Mouse (Mus musculus) layer of hippocampus, adult 2 months (tissue): ENCODE data around the gene Cela3b. TPM values are rescaled to one million over a fixed set of nuclear protein-coding genes. Genes with fewer than 3 reads are reported as not detected.

Experiments
- DNase-seq, 2 experiments: peaks; one replicate each; pipeline ENCODE4 v3.0.0; 2022; ENCODE audit warnings: low spot score in 2 of 2
- H3K27ac ChIP-seq: fragments of 200-600 bp; 2 replicates; pipeline ENCODE4 v1.8.1; 2022
- H3K4me3 ChIP-seq: fragments of 200-600 bp; 2 replicates; pipeline ENCODE4 v1.8.1; 2022; ENCODE audit warnings: mild to moderate bottlenecking
- CTCF ChIP-seq: fragments of 200-600 bp; conservative IDR thresholded peaks from 2 replicates; pipeline ENCODE4 v1.8.1; 2022; ENCODE audit warnings: antibody characterized with exemption, mild to moderate bottlenecking, moderate library complexity
- long read RNA-seq, 2 experiments: library from polyadenylated mRNA; stranded (forward); transcript quantifications; one replicate each; pipeline ENCODE4 v2.0.0; 2021; ENCODE audit warnings: borderline mapping rate in 2 of 2
- total RNA-seq, 2 experiments: library from RNA; stranded (reverse); gene quantifications; 2 replicates each; pipeline ENCODE4 v1.2.3; 2021

Gene Cela3b
- not detected for total RNA-seq
- long read RNA-seq, experiment 1 = 0 reads
- long read RNA-seq, experiment 2 = 0 reads

GRCm38 (mm10) chr4:137430502-137430901 is at the start of gene Cela3b:
Gene Cela3b, minus strand, starts transcription at chr4:137430540.
- DNase-seq = no peak
- no peak within 1 kb of the TSS for H3K4me3 ChIP-seq
- TF ChIP-seq CTCF = no peak
- no peak within 1 kb of the TSS for H3K27ac ChIP-seq

GRCm38 (mm10) chr4:137479757-137480156 is 49.4 kb upstream of the Cela3b start:
- H3K27ac ChIP-seq = no peak overlapping the region
- TF ChIP-seq CTCF = no peak
- H3K4me3 ChIP-seq = no peak overlapping the region
- no peak for DNase-seq

- H3K4me3 ChIP-seq = no peak overlapping the region
- no peak overlapping the region for H3K27ac ChIP-seq
- DNase-seq = no peak
- no peak for TF ChIP-seq CTCF
Observed at GRCm38 (mm10) chr4:137478306-137478705, 48.0 kb upstream of the Cela3b start.

DNA sequence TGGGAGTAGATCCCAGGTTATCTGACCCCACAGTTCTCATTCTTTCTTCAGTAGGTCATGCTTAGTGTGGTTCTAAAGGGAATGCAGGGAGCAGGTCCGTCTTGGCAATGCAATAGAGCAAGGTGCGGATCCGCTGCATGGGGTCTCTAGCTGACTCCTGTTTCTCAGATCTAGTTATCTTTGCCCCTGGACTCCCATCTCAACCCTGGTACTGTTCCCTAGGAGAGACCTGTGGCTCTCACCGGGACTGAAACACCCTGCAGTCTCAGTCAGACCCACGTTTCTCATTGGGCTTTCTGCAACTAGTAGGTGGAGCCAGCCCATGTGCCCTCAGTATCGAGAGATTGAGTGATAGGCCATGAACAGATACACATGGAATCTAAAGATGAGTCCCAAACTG is 47.3 kb upstream of the Cela3b start:
- H3K4me3 ChIP-seq = no peak overlapping the region
- no peak for TF ChIP-seq CTCF
- DNase-seq = no peak
- no peak overlapping the region for H3K27ac ChIP-seq

GRCm38 (mm10) chr4:137476761-137477237 is 46.5 kb upstream of the Cela3b start:
- Histone ChIP-seq H3K4me3 (peak overlapping the region; percentile 39), H3K27ac (peak overlapping the region; percentile 51; the same call in 1 of the 2 replicates)
- no peak for TF ChIP-seq CTCF
- DNase-seq = peak in 1 of 2 experiments; percentile 9

- no peak for TF ChIP-seq CTCF
- H3K4me3 ChIP-seq = peak overlapping the region; percentile 39
- peak overlapping the region; percentile 51; the same call in 1 of the 2 replicates for H3K27ac ChIP-seq
- peak; percentile 41 to 61 for DNase-seq
Observed at GRCm38 (mm10) chr4:137476065-137476760, 45.9 kb upstream of the Cela3b start.

DNA sequence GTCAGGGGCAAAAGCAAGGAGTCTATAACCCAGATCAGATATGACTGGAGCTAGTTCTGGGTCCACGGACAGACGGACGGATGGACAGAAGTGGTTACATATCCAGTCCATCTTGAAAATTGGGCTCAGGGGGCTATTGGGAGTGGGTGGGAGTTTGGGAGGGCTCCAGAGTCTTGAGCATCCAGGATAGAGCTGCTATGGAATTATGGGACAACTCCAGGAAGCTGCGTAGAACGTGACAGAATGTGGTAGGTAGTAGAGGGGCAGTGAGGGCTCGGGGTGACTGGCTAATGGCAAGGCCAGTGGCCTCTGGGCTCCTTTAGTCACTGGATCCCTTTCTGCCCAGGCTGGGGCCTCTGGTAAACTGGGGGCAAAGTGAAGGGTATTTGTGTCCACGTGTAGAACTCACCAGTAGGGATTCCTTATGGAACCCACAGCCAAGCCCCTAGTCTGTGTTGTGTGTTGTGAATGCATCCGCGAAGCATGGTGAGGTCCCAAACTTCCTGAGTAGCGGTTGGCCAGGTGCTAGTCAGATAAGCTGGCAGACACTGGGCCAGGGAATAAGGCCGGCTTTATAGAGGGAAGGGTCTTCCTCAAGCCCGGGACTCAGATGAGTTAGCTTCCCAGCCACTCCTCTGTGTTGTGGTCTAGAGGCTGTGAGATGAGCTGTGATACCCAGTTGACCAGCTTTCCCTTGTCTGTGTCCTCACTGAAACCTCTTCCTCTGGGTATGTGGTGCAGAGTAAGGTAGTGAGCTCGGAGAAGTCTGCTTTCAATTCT is 45.1 kb upstream of the Cela3b start:
- Histone ChIP-seq H3K4me3 (no peak overlapping the region), H3K27ac (no peak overlapping the region)
- TF ChIP-seq CTCF = no peak
- DNase-seq = no peak

- TF ChIP-seq CTCF = no peak
- no peak for DNase-seq
- H3K27ac ChIP-seq = no peak overlapping the region
- no peak overlapping the region for H3K4me3 ChIP-seq
Observed at GRCm38 (mm10) chr4:137474694-137475093, 44.4 kb upstream of the Cela3b start.

GRCm38 (mm10) chr4:137473701-137474388 is 43.5 kb upstream of the Cela3b start:
- DNase-seq = no peak
- H3K4me3 ChIP-seq = no peak overlapping the region
- TF ChIP-seq CTCF = no peak
- no peak overlapping the region for H3K27ac ChIP-seq

DNA sequence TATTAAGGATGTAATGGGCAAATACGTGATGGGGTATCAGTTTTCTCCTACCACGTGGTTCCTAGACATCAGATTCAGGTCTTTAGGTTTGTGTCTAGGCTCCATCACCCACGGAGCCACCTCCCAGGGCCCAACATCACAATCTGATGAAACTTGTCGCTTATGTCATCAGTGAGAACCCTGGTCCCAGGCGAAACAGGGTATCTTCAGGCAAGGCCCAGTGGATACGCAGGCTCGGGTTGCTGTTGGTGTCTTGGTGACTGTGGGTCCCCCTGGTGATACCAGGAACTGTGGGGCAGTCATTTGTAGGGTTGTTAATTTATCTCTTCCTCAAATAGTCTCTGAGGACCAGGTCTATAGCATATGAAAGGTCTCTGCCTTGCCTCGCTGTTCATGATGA is 42.9 kb upstream of the Cela3b start:
- Histone ChIP-seq H3K27ac (no peak overlapping the region), H3K4me3 (no peak overlapping the region)
- no peak for DNase-seq
- no peak for TF ChIP-seq CTCF

DNA sequence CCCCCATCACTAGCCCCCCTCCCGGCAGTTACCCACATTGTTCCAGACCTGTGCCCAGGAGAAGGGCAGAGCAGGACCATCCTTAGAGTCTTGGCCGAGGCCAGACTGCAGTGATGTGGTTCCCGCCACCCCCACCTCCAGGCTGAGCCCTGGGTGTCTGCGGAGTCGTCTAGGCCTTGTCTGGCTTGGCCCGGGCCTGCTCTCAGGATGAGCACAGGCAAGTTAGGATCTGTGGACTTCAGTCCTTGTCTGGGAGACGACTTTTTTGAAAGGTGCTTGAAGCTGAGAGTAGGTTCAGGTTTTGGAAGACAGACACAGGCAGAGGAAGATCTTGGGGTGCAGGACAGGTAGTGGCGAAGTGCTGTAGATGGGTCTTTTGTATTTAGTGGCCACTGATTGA is 41.0 kb upstream of the Cela3b start:
- no peak for DNase-seq
- TF ChIP-seq CTCF = no peak
- no peak overlapping the region for H3K27ac ChIP-seq
- no peak overlapping the region for H3K4me3 ChIP-seq

DNA sequence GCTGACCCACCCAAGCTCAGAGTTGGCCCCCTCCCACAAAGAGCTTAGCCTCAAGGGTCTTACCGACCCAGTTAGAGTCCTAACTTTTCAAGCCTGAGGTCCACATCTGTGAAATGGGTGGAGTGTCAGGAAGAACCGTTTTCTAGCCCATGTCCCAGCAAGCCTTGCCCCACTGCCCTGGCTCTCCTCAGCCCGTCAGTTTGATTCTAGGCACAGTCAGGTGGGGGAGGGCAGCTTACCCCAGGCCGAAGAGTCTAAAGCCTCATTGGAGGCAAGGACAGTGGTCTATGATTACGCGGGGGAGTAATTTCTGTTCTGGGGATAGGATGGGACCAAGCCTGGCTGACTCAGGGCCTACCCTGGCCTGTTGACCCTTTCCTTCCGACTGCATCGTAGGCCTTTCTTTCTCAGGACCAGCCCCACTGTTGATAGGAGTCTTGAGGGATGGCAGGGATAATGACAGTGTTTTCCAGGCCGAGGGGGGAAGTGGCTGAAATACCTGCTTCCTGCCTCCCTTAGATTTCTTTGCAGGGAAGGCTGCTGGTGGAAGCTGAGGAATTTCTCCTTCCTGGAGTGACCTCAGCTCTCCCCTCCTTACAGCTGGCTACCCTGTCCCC is 40.5 kb upstream of the Cela3b start:
- TF ChIP-seq CTCF = no peak

More for the DNA sequence above, 40.5 kb upstream of the Cela3b start:
- DNase-seq = no peak
- Histone ChIP-seq H3K4me3 (no peak overlapping the region), H3K27ac (no peak overlapping the region)
